Mouse (Mus musculus): ENCODE results near the gene Mctp1.
"Not testable (repeated sequence)": the region's sequence is repeated elsewhere in the genome, so short reads cannot be mapped to it uniquely, and the experiment has no call there.

Gene Mctp1

DNA sequence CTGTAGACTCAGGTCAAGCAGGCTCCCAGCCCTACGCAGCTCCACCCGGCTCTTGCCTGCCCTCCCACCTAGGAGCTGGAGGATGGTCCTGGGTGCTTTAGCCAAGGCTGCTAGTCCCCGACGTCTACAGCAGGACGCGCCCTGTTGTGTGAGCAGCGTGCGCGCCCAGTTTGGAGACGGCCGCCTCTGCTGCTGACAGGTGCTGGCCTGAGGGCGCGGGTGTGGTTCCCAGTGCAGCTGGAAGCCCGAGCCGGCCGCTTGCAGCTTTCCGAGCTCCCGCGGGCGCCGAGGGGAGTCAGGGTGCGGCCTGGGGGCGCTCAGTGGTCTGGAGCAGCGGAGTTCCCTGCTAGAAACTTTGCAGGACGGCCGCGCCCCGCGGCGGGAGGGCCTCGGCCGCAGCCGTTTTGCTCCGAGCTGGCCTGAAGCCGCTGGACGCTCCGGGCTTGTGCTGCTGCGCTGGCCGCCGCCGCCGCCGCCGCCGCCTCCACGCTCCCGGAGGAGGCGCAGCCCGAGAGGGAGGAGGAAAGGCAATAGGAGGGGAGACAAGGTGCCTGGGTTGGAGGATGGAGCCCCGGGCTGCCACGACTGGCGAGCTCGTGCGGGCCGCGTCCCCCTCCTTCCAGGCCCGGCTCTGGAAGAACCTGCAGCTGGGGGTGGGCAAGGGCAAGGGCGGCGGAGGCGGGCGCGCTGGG, at the start of gene Mctp1:
Mctp1 (plus strand) TSS at position 564 of the 692 bp plus-strand sequence.
- peak; percentile 6 for DNase-seq

DNA sequence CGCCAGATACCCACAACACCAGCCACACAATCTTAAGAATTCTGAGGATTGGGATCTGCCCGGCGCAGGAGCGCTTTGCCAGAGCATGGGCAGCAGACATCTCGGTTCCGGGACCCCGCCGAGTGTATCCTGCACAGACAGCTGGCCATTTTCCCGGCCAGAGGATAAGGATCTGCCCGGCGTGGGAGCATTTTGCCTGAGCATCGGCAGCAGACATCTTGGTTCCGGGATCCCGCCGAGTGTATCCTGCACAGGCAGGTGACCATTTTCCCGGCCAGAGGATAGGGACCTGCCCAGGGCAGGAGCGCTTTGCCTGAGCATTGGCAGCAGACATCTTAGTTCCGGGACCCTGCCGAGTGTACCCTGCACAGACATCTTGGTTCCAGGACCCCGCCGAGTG, 38.4 kb upstream of the Mctp1 start:
- not testable (repeated sequence) for DNase-seq

DNA sequence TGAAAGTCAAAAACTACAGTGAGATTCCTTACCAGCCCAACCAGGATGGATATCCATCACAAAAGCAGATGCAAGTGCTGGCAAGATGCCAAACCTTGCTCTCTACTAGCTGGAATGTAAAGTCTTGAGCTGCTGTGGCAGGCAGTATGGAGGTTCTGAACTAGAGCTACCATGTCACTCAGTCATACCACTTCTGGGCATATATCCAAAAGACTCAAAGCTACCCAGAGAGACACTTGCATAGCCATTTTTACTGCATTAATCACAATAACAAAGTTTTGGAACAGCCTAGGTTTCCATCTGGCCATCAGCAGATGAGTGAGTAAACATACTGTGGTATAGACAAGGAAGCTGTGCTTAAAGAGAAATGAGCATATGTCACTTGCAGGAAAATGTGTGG, 25.6 kb upstream of the Mctp1 start:
- no peak for DNase-seq

DNA sequence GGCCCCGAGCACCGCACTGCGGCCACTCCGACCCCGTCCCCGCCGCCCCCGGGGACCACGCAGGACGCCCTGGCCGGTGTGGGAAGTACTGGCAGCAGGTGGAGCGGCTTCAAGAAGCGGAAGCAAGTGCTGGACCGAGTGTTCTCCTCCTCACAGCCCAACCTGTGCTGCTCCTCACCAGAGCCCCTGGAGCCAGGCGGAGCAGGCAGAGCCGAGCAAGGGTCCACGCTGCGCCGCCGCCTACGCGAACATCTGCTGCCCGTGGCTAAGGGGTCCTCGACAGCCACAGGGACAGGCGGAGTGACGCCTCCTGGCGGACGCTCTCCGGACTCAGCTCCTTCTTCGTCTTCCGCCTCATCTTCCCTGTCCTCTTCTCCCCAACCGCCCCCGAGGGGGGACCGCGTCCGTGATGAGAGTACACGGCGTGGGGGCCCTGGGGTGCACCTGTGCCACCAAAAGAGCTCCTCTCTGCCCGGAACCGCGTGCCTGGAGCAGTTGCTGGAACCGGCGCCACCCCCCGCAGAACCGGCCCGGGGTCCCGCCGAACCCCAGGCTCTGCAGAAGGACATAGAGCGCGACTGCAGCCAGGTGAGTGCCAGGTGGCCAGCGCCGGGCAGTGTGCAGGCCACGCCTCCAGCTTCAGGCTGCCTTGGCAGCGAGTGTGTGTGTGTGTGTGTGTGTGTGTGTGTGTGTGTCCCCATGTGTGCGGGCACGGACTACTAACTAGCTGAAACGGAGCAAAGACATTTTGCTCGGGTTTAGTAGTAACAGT, 515 bp downstream of the Mctp1 start:
- DNase-seq, result peak; percentile 22

DNA sequence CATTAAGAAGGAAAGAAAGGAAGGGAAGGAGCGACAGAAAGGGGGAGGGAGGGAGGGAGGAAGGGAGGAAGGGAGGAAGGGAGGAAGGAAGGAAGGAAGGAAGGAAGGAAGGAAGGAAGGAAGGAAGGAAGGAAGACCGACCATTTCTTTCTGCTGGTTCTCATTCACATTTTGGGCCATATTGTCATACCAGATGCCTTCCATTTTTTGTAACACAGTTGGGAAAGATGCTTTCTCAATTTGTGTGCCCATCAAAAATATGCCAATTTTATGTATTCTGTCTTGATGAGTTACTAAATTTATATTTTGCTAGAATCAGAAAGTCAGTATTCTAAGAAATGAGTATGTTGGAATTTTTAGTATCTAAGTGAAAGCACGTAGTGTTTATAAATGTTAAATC, 4.3 kb downstream of the Mctp1 start:
- DNase-seq, result no peak

DNA sequence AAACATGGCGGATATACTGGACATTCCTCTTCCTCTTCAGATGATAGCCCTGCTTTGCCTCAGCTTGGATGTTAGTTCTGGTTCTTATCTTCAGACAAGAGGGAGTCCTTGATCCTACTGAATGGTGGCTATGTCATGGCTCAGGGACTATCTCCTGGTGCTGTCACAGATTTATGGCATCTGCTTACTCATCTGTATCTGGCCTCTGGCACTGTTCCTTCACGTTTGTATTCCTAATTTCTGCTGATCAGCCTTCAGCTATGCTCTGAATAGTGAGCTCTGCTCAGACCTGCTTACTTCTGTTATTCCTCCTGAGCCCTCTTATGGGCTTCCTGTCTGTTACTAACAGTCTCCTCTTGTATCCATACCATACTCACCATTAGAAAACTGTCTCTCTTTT, 7.6 kb downstream of the Mctp1 start:
- DNase-seq, result no peak

DNA sequence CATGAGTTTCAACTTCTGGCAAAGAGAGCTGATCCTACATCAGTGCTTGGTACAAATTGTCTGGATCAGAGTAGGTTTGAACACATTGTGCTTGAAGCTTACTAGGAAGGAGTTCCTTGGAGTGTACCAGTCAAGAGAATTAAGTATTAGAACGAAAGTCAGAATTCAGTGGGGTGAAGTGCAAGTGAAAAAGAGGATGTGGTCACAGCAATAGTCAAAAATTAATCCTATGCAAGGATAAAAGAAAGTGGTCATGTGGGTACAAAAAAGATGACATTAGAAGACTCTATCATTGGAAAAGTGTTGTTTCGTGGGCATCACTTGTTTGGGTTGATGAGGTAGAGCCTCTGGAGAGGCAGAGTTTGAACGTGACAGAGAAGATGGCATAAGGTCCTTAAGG, 8.8 kb downstream of the Mctp1 start:
- DNase-seq, result no peak

DNA sequence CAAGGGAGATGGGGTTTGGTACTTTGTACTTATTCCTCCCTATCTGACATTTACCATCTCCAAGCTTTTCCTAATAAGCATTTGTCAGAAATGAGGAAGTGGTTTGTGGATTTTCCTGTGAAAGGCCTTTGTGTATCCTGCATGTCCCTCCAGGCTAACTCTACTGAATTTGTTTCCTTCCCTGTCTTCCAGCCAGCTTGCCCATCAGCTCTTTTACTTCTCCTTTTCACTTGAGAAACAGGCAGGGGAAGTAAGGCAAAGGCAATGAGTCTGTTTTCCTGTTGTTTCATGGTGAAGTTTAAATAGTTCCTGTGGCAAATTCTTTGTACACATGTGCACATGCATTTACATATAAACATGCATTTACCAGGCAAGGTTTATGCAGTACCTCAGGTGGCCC, 11.6 kb downstream of the Mctp1 start:
- DNase-seq, result no peak

DNA sequence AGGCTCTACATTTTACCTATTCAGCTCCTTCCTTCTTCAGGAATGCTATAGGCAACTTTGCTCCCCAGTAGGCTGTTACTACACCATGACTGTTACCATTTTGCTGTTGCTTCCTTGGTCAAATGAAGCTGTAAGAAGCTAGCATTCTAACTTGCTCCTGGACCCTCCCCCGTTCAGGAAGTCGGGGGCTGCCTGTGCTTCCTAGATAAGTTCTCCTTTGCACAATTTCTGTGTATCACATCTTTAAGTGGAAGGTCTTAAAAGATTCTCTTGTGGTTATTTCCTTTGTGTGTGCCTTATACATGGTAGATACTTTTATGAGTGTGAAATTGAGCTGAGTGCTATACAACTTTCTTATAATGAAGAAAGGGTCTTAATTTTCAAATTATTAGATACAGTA, 25.0 kb downstream of the Mctp1 start:
- no peak for DNase-seq

DNA sequence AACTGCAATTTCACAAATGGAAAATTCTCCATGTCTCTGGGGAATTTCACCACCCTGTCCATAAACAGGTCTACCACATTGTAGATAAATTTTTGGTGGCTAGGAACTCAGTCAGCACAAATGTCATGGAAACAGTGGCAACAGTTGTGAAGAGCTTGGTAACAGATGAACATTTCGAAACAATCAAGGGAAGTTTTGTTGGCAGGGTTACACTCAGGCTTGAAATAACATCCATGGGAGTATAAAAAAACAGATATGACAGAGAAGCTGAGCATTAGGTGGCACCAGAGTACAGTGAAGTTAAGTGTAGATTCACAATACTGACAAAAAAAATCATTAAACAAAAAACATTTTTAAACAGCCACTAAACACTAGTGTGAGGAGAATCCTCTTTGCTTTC, 26.3 kb downstream of the Mctp1 start:
- DNase-seq, result no peak

DNA sequence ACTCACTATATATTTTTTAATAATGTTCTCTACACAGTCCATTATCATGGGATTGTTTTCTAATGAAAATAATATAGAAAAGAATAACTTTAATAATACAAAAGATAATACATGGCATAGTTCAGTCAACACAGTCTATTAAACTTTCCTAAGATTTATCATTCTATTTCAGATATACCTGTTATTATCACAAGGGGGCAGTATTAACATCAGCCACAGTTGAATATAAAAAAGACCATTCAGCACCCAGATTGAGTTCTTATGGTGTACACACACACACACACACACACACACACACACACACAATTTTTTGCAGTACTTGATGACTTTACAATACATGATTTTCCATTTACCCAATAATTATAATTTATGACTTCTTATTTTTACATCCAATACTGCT, 31.0 kb downstream of the Mctp1 start:
- no peak for DNase-seq

DNA sequence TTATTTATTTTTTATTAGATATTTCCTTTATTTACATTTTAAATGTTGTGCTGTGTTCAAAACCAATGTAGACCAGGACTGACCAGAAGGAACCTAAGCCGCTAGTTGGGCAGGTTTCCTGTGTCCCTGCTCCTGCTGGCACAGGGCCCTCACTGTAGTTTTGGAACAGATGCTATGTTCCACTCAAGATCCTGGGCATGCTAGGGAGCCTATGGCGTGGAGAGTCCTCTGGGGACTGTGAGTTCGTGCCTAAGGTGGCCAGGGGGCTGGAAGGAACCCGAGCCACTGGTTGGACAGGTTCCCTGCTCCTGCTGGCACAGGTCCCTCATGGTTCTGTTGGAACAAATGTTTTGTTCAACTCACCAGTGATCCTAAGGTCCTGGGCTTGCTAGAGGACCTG, 35.8 kb downstream of the Mctp1 start:
- no peak for DNase-seq

DNA sequence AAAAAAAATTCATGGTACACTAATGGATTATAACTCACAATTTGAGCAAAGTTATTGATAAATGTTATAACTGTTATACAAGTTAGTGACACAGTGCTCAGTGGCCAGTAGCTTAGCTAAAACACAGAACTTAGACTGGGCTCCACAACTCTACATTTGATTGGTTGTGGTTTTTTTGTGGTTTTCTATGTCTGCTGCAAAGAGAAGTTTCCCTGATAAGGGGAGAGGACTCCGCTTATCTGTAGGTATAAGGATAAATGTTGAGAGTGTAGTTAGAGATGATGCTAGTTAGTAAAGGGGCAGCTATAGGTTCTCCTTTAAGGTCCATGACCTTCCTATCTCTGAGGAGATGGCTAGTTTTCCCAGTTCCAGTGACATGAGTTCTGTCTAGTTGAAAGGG, 36.7 kb downstream of the Mctp1 start:
- no peak for DNase-seq

DNA sequence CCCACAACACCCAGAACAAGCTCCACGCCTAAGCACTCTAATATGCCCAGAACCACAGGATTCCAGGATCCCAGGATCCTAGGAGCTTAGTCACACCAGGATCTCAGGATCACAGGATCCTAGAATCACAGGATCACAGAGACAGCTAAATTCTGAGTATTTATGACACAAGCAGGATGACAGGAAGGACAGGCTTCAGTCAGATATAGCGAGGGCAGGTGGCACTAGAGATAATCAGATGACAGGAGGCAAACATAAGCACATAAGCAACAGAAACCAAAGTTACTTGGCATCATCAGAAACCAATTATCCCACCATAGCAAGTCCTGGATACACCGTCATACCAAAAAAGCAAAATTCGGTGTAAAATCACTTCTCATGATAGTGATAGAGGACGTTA, 37.8 kb downstream of the Mctp1 start:
- no peak for DNase-seq

DNA sequence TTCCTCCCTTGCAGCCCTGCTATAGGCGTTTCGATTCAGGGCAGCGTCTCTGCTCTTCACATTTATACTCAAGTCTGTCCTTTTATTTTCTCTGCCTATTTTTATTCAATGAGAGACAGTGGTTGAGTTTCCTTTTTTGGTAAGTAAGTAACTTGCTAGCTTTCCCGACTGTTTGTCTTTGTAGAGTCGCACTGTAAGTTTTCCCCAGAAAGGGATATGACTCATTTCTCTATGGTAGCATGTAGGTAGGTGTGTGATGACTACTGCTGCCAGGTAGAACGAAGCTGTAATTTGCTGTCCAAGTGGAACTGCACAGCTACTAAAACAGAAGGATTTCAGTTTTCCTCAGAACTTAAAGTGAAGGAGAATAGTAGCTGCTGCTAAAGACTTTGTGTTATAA, 45.1 kb downstream of the Mctp1 start:
- DNase-seq, result no peak

DNA sequence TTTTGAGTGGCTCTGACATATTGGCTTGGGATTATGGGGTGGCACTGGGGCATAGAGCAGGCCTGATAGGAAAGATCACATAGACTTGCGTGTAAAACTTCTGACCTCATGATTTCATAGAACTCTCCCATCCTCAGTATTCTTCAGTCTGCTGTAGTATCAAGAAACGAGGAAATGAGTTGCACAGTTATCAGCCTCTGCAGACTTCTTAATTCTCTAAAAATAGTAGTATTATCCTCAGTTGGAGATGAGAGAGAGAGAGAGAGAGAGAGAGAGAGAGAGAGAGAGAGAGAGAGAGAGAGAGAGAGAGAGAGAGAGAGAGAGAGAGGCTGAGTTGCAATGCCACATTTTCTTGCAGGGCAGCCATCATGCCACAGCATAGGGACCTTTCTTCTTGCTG, 45.6 kb downstream of the Mctp1 start:
- no peak for DNase-seq

DNA sequence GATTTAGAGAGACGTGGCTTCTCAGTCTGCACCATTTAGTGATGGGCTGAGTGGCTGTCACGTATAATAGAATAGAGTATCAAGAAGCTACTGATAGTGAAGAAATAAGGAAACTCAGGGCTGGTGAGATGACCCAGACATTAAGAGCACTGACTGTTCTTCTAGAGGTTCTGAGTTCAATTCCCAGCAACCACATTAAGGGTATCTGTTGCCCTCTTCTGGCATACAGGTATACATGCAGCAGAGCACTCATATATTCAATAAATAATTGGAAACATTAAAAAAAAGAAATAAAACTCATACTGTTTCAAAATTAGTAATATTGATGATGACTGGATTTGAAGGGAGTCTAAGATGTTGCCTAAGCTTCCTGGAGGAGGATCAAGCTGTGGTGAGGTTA, 47.6 kb downstream of the Mctp1 start:
- no peak for DNase-seq

DNA sequence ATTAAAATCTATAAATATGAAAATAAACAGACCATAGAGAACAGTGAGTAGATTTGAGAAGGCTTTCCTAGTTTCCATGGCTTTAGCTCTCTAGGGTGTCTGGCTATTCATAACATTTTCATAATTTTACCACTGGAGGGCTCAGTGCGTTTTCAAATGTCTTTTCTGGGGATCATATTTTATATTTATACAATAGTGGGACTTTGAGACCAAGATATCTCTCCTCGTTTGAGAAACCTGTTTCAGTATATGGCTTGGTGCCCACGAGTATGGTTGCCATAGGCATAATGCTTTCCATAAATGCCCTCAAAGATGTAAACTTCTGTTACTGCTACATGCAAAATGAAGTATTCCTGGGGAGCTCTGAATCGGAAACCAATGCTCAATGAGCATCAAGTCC, 49.1 kb downstream of the Mctp1 start:
- no peak for DNase-seq

DNA sequence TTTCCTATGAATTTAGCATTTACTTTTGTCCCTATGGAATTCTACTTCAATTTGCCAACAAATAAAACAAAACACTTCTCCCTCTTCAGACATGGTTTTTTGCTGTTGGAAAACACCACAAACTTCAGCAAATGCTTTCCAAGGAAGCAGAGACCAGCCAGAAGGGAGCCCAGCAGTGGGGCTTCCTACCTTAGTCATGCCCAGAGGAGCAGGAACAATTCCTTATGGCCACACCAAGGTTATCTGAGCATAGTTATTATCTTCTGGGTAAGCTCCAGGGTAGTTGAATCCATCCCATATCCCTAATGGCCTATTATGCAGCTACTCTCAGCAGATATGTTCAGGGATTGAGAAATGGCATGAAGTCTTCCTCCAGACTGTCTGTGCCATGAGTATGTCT, 52.1 kb downstream of the Mctp1 start:
- no peak for DNase-seq

DNA sequence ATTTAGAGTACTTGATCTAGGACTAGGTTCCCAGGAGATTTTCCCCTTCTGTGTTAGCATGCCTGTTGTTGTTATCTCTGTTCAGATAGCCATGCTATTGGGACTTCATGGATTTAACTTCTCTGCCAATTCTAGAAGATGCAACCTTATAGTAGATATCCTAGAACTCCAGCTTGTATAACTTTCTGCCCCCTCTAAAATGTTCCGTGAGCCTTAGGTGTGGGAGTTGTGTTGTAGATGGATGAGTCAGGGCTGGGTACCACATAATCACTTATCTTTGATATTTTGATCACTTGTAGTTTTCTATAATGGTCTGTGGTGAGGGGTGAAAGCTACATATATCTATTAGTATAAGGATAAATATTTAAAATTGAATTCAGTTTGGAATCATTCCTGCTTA, 54.4 kb downstream of the Mctp1 start:
- DNase-seq, result no peak

DNA sequence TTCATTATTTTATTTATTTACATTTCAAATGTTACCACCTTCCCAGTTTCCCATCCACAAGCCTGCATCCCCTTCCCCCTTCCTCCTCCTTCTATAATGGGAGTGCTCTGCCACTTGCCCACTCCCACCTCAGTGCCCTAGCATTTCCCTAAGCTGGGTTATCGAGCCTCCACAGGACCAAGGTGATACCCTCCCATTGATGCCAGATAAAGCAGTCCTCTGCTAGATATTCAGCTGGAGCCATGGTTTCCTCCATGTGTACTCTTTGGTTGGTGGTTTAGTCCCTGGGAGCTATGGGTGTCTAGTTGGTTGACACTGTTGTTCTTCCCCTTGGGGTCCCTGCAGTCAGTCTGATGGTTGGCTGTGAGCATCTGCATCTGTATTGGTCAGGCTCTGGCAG, 61.7 kb downstream of the Mctp1 start:
- no peak for DNase-seq

DNA sequence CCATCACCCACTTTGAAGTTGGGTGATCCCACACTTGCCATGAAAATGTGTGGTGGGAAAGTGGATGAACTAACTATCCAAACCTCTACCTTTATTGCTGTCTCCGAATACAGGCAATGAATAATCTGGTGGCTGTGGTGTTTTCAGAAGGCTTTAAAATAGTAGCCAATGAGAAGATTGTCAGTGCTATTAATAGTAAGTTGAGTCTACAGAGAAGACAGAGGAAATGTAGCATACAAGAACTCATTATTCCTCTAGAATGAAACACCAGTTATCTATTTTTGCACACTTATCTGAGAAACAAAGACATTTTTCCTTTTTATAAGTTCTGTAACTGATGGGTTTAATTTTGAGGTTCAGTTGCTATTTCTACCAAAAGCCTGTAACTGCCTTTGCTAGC, 63.2 kb downstream of the Mctp1 start:
- DNase-seq, result no peak

DNA sequence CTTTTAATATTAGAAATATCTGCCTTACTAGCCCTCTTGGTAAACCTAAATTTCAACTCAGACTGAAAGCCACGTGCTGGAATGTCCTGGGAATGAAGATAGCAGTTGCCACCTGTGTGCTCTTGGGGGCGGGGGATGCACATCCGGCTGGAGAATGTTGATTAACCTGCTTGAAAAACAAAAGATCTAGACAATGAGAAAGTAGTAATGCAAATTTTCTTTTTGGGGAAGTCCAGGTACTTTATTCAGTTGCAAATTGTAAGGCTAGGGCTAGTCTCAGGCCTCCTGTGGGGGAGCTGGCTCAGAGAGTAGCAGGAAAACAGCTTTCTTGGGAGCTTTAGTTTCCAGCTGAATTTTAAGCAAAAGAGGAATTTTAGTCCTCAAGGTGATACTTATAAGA, 67.2 kb downstream of the Mctp1 start:
- not testable (repeated sequence) for DNase-seq

DNA sequence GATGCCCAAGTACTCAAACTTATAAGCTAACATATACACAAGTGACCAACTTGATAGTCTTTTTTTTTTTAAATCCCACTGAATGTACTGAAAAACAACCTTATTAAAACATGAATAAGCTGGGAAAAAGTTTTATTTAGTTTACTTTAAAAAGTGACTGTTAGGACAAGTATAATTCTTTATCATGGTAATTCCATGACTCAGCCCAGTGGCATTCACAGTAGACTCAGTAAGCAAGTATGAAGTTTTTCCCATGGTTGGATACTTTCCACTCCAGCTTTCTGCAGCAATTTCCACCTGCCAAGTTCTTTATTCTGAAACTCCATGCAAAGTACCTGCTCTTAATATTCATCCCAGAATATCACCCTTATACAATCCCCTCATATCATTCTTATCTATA, 97.3 kb downstream of the Mctp1 start:
- DNase-seq, result no peak

DNA sequence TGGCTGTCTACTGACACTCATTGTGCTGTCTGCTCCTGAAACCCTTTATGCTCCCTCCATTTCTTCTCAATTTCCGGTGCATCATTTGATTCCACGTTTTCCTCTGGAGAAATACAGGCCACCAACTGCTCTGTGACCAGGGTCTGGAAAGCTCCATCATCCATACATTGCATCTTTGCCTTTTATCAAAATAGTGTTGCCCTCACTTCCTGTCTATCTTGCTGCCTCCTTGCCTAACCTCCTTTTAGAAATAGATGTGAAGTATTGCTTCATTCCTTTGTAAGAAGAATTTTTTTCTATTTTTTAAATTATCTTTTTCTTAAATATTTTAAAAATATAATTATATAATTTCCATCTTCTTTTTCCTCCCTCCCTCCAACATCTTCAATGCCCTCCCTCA, 98.7 kb downstream of the Mctp1 start:
- DNase-seq, result no peak

Data from thymus, postnatal 14 days (tissue).